Mouse (Mus musculus): ENCODE data around the gene Dbnl. TPM values are rescaled to one million over a fixed set of nuclear protein-coding genes. Genes with fewer than 3 reads are reported as not detected.

Gene Dbnl
- total RNA-seq, 2 experiments from 2014 or later, result 69.2 to 72.2 TPM

DNA sequence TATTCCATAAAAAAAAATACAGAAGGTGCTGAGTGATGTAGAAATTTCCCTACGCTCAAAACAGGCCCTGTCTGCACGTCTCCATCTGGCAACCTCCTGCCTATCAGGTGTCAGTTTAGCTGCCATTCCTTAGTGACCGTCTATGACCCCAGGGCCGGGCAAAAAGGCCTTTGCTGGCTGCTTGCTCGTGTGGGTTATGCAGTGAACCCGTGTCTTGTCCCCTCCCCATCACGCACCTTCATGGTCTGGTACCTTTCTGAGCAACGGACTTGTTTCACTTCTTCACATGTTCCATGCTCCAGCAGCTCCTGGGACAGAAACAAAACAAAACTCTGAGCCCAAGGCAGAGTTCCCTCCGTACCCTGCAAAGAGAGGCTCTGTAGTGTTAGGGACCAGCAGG, 46.2 kb downstream of the Dbnl start:
- DNase-seq (ENCODE audit: low spot score in 2 of 2), result no peak
- intact Hi-C loops (cut with DNase I), result no loop called here

DNA sequence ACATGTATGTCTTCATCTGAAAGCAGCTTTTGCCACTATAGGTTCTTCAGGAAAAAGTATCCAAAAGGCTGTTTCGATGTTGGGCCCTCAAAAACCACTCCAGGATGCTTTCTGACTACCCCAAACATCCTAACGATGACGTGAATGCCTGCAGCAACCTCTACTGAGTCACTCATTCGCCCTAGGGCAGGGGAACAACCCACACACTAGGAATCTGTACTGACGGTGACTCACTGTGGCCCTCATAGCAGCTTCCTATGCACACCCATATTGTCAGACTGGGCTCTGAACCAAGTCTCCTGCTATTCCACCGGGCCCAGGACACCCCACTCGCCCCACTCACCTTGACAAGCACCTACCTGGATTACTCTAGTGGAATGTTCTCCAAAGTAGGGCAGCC, 46.8 kb downstream of the Dbnl start:
- no peak for DNase-seq (ENCODE audit: low spot score in 2 of 2)
- intact Hi-C loops (cut with DNase I), result loop anchor here (5.0 kb wide), 2 partner anchors 42 to 48 kb away; partner anchors contain the start of genes Dbnl and Pold2

DNA sequence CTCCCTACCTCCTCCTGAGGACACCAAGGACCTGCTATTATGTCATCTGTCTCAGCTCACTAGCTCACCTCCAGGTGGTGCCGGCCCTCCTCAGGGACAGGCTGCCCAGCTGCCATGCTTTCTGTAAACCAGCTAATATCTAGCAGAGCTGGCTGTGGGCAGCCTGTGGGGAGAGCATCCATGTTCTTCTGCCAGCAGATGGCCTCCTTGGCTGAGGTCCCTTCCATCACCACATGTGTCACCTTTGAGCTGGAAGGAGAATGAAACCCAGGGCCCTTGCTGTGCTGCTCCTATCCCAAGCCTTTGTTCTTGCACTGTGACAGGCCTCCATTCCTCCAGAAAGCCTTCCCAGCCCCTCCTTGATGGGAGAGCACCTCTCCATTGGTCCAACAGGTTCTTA, 47.8 kb downstream of the Dbnl start:
- no peak for DNase-seq (ENCODE audit: low spot score in 2 of 2)

DNA sequence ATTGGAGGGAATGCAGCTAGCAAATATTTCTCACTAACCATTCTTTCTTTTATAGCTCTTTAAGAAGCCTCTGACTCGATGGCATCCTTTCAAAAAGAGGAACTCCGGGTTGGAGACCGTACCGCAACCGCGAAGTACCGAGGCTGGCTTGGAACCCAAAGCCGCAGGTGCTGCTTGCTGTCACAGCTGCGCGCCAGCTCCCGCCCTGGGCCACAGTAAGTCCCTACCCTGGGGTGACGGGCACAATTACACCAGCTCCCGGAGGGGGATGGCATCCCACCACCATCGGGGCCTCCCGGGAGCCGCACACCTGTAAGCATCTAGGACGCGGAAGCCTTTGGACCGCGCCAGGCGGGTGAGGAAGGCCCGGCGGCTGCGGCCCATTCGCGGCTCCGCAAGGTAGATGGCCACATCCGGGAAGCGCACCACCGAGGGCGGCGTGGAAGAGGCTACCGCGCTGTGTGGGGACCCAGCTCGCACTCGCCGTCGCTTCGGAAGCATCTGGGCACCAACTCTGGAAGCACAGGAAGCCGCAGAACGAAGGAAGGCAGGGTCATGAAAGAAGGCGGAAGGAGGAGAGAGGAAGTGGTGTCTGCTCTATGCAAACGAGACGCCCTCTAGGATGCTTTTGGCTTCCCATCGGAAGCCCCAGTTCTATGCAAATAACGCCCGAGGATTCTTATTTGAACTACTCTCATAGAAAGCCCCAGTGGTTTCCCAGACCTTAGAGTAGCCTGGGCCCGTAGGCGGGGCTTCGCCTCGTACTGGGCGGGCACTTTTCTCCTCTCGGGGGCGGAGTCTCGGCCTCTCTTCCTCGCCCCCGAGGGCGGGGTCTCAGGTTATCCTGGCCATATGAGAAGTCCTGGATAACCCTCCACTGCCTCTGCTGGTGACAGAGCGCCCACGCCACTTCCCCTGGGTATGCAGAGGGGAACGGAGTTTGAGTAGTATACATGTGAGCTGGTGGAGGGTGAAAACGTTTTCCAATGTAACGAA, 49.3 kb downstream of the Dbnl start, which contains the start of gene Polm:
Gene Polm, minus strand, starts transcription at position 766 of the 996 bp plus-strand sequence.
- intact Hi-C loops (cut with DNase I), result loop anchor here (5.0 kb wide), 2 partner anchors 40 to 50 kb away; partner anchors contain the start of genes Dbnl and Pold2
- DNase-seq (ENCODE audit: low spot score in 2 of 2), result peak; percentile 83 to 85

More for the DNA sequence above, 47.8 kb downstream of the Dbnl start:
- intact Hi-C loops (cut with DNase I), result loop anchor here (5.0 kb wide), 2 partner anchors 41 to 49 kb away; partner anchors contain the start of genes Dbnl and Pold2

DNA sequence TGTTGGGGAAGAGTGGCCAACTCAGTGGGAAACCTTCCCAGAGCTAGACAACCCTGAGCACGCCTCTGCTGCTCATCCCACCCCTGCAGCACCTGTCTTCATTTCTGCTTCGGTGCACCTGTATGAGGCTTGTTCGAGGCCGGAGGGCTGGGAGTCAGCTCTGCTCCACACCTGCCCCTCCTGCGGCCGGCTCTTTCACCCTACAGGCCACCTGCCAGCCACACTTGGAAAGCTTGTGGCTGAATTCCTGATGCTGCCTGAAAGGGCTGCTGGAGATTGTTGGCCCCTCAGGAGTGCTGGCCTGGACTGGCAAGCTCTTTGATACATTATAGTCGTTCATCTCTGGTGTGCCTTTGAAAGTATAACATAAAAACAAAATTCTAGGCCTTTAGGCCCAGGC, 52.1 kb downstream of the Dbnl start:
- intact Hi-C loops (cut with DNase I), result no loop called here
- DNase-seq (ENCODE audit: low spot score in 2 of 2), result no peak

DNA sequence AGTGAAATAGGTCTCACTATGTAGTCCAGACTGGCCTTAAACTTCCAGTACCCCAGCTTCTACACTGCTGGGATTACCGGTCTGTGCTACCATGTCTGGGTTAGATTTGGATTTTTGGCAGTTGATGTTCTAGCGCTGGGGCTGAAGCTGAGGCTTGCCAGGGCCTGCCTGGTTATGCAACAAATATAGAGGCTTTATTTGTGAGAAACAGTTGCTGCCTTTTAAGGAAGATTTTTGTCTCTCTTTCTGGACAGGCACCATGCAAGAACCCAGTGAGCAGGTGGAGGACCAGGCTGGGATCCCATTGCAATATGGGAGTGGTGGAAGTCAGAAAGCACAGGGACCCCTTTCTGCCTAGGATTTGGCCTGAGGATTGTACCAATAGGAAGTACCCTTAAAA, 53.5 kb downstream of the Dbnl start:
- intact Hi-C loops (cut with DNase I), result no loop called here
- no peak for DNase-seq (ENCODE audit: low spot score in 2 of 2)

DNA sequence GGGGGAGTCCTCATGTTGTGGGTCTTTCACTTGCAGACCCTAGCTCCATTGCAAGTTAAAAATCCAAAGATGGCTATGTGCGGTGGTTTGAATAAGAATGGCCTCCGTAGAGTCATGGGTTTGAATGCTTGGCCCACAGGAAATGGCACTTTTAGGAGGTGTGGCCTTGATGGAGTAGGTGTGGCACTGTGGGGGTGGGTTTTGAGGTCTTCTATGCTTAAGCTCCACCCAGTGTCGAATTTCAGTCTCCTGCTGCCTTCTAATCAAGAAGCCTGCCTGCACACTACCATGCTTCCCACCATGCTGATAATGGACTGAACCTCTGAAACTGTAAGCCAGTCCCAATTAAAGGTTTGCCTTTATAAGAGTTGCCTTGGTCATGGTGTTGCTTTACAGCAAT, 54.8 kb downstream of the Dbnl start:
- DNase-seq (ENCODE audit: low spot score in 2 of 2), result no peak
- intact Hi-C loops (cut with DNase I), result no loop called here

DNA sequence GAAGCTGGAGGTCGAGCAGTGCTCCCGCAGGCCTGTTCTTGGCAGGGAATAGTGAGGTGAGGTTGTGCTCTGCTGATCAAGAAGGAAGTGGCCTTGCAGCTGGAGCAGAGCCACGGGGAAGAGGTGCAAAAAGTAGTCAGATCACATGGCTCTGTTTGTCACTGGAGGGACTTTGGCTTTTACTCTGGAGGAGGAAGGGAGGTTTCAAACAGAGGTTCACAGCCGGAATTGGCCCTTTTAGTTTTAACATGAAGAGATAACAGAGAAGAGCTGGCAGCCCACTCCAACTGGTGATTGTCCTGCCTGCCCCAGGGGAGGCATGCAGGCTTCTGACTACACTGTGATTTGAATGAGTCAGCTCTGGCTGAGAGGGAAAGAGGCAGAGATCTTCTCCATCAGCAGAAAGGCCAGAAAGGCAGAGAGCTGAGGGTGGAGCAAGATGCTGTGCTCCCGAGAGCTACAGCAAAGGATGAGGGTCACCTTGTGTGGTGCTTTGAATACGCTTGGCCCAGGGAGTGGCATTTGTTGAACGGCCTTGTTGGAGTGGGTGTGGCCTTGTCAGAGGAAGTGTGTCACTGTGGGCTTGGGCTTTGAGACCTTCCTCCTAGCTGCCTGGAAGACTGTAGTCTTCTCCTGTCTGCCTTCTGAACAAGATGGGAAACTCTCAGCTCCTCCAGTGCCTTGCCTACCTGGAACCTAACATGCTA, 58.5 kb downstream of the Dbnl start:
- no peak for DNase-seq (ENCODE audit: low spot score in 2 of 2)
- intact Hi-C loops (cut with DNase I), result no loop called here

DNA sequence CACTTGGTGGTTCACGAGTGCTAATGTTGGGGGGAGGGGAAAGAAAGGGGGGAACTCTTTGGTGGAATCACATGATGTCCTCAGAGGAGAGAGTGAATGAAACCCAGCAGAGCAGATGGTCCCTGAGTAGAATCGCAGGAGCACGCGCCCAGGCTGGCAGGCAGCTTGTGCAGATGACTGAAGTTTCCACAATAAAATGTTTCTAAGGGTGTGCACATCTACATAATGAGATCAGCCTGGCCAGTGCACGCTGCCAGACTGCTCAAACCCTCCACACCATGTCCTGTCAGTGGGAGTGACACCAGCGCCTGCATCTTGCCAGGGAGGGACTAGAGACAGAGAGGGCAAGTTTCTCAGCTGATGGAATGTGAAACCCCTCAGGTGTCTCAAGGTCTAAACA, 60.5 kb downstream of the Dbnl start:
- DNase-seq (ENCODE audit: low spot score in 2 of 2), result peak; percentile 36 to 50
- intact Hi-C loops (cut with DNase I), result no loop called here

DNA sequence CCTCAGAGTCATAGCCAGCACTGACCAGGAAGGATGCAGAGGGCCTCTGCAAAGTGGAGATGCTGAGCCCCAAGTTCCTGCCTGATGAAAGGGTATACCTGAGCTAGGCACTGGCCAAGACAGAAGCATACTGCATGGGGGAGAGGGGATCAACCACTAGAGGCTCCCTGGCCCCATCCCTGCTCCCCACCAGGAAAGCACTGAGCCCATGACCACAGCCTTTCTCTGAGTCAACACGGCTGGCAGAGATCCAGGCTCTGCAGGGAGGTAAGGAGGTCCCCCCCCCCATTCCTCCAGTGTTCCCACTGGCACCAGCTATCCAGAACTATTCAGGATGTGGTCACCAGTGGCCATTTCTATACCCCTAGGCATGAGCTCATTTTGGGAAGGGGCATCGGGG, 61.0 kb downstream of the Dbnl start:
- DNase-seq (ENCODE audit: low spot score in 2 of 2), result no peak
- intact Hi-C loops (cut with DNase I), result no loop called here

DNA sequence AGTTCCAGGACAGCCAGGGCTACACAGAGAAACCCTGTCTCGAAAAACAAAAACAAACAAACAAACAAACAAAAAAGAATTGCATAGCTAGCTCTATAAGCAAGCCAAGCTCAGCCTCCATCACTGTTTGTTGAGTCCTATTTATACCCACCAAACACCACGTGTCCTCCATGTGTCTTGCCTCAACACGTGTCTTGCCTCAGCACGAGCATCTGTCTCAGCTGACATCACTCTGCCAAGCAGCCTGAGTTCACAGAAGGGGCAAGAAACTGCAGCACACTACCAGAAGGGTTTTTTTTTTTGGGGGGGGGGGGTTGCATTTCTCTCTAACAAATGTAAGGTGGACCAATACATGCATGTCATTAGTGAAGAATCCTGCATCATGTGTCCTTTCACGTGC, 62.2 kb downstream of the Dbnl start:
- DNase-seq (ENCODE audit: low spot score in 2 of 2), result no peak
- intact Hi-C loops (cut with DNase I), result no loop called here

Other genes with a start within 250 kb of the Dbnl start
- 10 to 100 TPM; 11.2 to 14.6 TPM for gene Ccdc117, start 246.3 kb upstream of the Dbnl start, total RNA-seq (2021)
- not detected for gene Ankrd36, start 218.8 kb upstream of the Dbnl start, total RNA-seq (2021)
- gene Mrps24, start 72.8 kb upstream of the Dbnl start, total RNA-seq (2021), result 10 to 100 TPM; 64.7 to 71.7 TPM
- 10 to 100 TPM; 65.6 to 75.2 TPM for gene Urgcp, start 26.1 kb upstream of the Dbnl start, total RNA-seq (2021)
- gene Pgam2, start 15.2 kb downstream of the Dbnl start, total RNA-seq (2021), result 1 to 10 TPM; 6.0 to 6.6 TPM
- 10 to 100 TPM in 1 of 2 experiments, 1 to 10 TPM in 1; 8.9 to 13.7 TPM for gene Polm, start 49.5 kb downstream of the Dbnl start, total RNA-seq (2021)
- 10 to 100 TPM; 12.4 to 19.1 TPM for gene Aebp1, start 73.5 kb downstream of the Dbnl start, total RNA-seq (2021)
- 10 to 100 TPM; 18.0 to 19.2 TPM for gene Pold2, start 89.8 kb downstream of the Dbnl start, total RNA-seq (2021)
- not detected for gene Myl7, start 110.3 kb downstream of the Dbnl start, total RNA-seq (2021)
- 1 to 10 TPM; 1.6 to 2.2 TPM for gene Gck, start 161.6 kb downstream of the Dbnl start, total RNA-seq (2021)
- 10 to 100 TPM; 82.8 to 91.0 TPM for gene Ykt6, start 167.2 kb downstream of the Dbnl start, total RNA-seq (2021)